Mouse (Mus musculus): ENCODE measurements around the gene Cpsf4. TPM values are rescaled to one million over a fixed set of nuclear protein-coding genes. Genes with fewer than 3 reads are reported as not detected.
"Not testable (repeated sequence)": the region's sequence is repeated elsewhere in the genome, so short reads cannot be mapped to it uniquely, and the experiment has no call there.

Gene Cpsf4
- total RNA-seq, 2 experiments from 2014 or later = 9.3 to 9.9 TPM

- no peak for DNase-seq
- H3K4me3 ChIP-seq = no peak overlapping the region
Observed at GRCm38 (mm10) chr5:145212216-145212615, 45.2 kb downstream of the Cpsf4 start.

GRCm38 (mm10) chr5:145213505-145213904, 46.5 kb downstream of the Cpsf4 start:
- Histone ChIP-seq H3K4me3 (no peak overlapping the region), H3K27ac (no peak overlapping the region)
- no peak for TF ChIP-seq CTCF (IDR thresholded peaks at IDR 0.05)
- intact Hi-C loops (cut with DNase I) = no loop called here
- DNase-seq = no peak

More at GRCm38 (mm10) chr5:145212216-145212615, 45.2 kb downstream of the Cpsf4 start:
- intact Hi-C loops (cut with DNase I) = no loop called here
- H3K27ac ChIP-seq = no peak overlapping the region
- TF ChIP-seq CTCF (IDR thresholded peaks at IDR 0.05) = no peak

GRCm38 (mm10) chr5:145214679-145215078, 47.7 kb downstream of the Cpsf4 start:
- intact Hi-C loops (cut with DNase I) = no loop called here
- H3K27ac ChIP-seq = no peak overlapping the region
- H3K4me3 ChIP-seq = no peak overlapping the region
- peak; percentile 56 for TF ChIP-seq CTCF (IDR thresholded peaks at IDR 0.05)
- DNase-seq = no peak

- intact Hi-C loops (cut with DNase I) = no loop called here
- DNase-seq = no peak
- H3K4me3 ChIP-seq = no peak overlapping the region
- no peak overlapping the region for H3K27ac ChIP-seq
- no peak for TF ChIP-seq CTCF (IDR thresholded peaks at IDR 0.05)
Observed at GRCm38 (mm10) chr5:145217746-145218145, 50.7 kb downstream of the Cpsf4 start.

GRCm38 (mm10) chr5:145218206-145218605, 51.2 kb downstream of the Cpsf4 start:
- Histone ChIP-seq H3K27ac (no peak overlapping the region), H3K4me3 (no peak overlapping the region)
- DNase-seq = no peak
- intact Hi-C loops (cut with DNase I) = no loop called here
- no peak for TF ChIP-seq CTCF (IDR thresholded peaks at IDR 0.05)

GRCm38 (mm10) chr5:145218671-145219070, 51.7 kb downstream of the Cpsf4 start:
- no peak overlapping the region for H3K27ac ChIP-seq
- DNase-seq = no peak
- intact Hi-C loops (cut with DNase I) = no loop called here
- no peak for TF ChIP-seq CTCF (IDR thresholded peaks at IDR 0.05)
- H3K4me3 ChIP-seq = no peak overlapping the region

- intact Hi-C loops (cut with DNase I) = no loop called here
- no peak for TF ChIP-seq CTCF (IDR thresholded peaks at IDR 0.05)
- Histone ChIP-seq H3K4me3 (no peak overlapping the region), H3K27ac (no peak overlapping the region)
- no peak for DNase-seq
Observed at GRCm38 (mm10) chr5:145219981-145220380, 53.0 kb downstream of the Cpsf4 start.

GRCm38 (mm10) chr5:145222840-145223239, 55.8 kb downstream of the Cpsf4 start:
- no peak for DNase-seq
- intact Hi-C loops (cut with DNase I) = no loop called here
- H3K4me3 ChIP-seq = no peak overlapping the region
- no peak for TF ChIP-seq CTCF (IDR thresholded peaks at IDR 0.05)
- no peak overlapping the region for H3K27ac ChIP-seq

- no peak for TF ChIP-seq CTCF (IDR thresholded peaks at IDR 0.05)
- Histone ChIP-seq H3K4me3 (no peak overlapping the region), H3K27ac (no peak overlapping the region)
- intact Hi-C loops (cut with DNase I) = no loop called here
- no peak for DNase-seq
Observed at GRCm38 (mm10) chr5:145223395-145223794, 56.4 kb downstream of the Cpsf4 start.

GRCm38 (mm10) chr5:145226453-145226852, 59.4 kb downstream of the Cpsf4 start:
- no peak overlapping the region for H3K4me3 ChIP-seq
- no peak overlapping the region for H3K27ac ChIP-seq
- intact Hi-C loops (cut with DNase I) = no loop called here
- no peak for TF ChIP-seq CTCF (IDR thresholded peaks at IDR 0.05)
- DNase-seq = no peak

- H3K27ac ChIP-seq; H3K4me3 ChIP-seq; intact Hi-C loops (cut with DNase I); DNase-seq: not testable (repeated sequence)
Observed at GRCm38 (mm10) chr5:145229283-145229682, 62.3 kb downstream of the Cpsf4 start.

- peak overlapping the region; percentile 93 for H3K4me3 ChIP-seq
- no peak for TF ChIP-seq CTCF (IDR thresholded peaks at IDR 0.05)
- no peak for DNase-seq
- peak overlapping the region; percentile 98 for H3K27ac ChIP-seq
- intact Hi-C loops (cut with DNase I) = loop anchor here (1.0 to 10.0 kb wide), 4 partner anchors 26 to 146 kb away; partner anchors contain the start of genes Arpc1a, Bud31, Kpna7 and Pdap1
Observed at GRCm38 (mm10) chr5:145230641-145231040, 63.6 kb downstream of the Cpsf4 start.

- H3K27ac ChIP-seq = peak within 1 kb of the TSS; percentile 98
- no peak for TF ChIP-seq CTCF (IDR thresholded peaks at IDR 0.05)
- peak; percentile 98 for DNase-seq
- H3K4me3 ChIP-seq = peak within 1 kb of the TSS; percentile 93
- intact Hi-C loops (cut with DNase I) = loop anchor here (1.0 to 10.0 kb wide), 4 partner anchors 27 to 147 kb away; partner anchors contain the start of genes Arpc1a, Bud31, Kpna7 and Pdap1
Observed at GRCm38 (mm10) chr5:145231367-145231871, 64.4 kb downstream of the Cpsf4 start, which contains the start of gene Zfp655. Gene Zfp655, plus strand, starts transcription at chr5:145231715.

Other genes with a start within 250 kb of the Cpsf4 start
- gene Smurf1, start 201.4 kb upstream of the Cpsf4 start, total RNA-seq (2021) = 10 to 100 TPM in 1 of 2 experiments, 1 to 10 TPM in 1; 9.3 to 16.8 TPM
- not detected for gene Gm4871, start 134.5 kb upstream of the Cpsf4 start, total RNA-seq (2021)
- not detected for gene 1700018F24Rik, start 124.2 kb upstream of the Cpsf4 start, total RNA-seq (2021)
- 10 to 100 TPM; 23.8 to 30.3 TPM for gene Arpc1a, start 83.4 kb upstream of the Cpsf4 start, total RNA-seq (2021)
- gene Kpna7, start 83.2 kb upstream of the Cpsf4 start, total RNA-seq (2021) = not detected
- 10 to 100 TPM; 20.1 to 29.9 TPM for gene Arpc1b, start 53.0 kb upstream of the Cpsf4 start, total RNA-seq (2021)
- gene Pdap1, start 27.0 kb upstream of the Cpsf4 start, total RNA-seq (2021) = 10 to 100 TPM; 47.9 to 56.9 TPM
- 10 to 100 TPM; 49.1 to 57.4 TPM for gene Bud31, start 26.9 kb upstream of the Cpsf4 start, total RNA-seq (2021)
- gene Ptcd1, start 105 bp upstream of the Cpsf4 start, total RNA-seq (2021) = 10 to 100 TPM; 11.5 to 12.8 TPM
- 100 to 1,000 TPM; 622 to 768 TPM for gene Atp5j2, start 24.8 kb downstream of the Cpsf4 start, total RNA-seq (2021)
- gene Zkscan14, start 34.7 kb downstream of the Cpsf4 start, total RNA-seq (2021) = 10 to 100 TPM in 1 of 2 experiments, 1 to 10 TPM in 1; 9.3 to 11.6 TPM
- gene Zkscan5, start 37.3 kb downstream of the Cpsf4 start, total RNA-seq (2021) = 1 to 10 TPM; 8.6 to 9.3 TPM
- 10 to 100 TPM; 14.3 to 15.2 TPM for gene Zfp655, start 64.5 kb downstream of the Cpsf4 start, total RNA-seq (2021)
- gene Zscan25, start 113.3 kb downstream of the Cpsf4 start, total RNA-seq (2021) = 1 to 10 TPM; 8.8 to 9.4 TPM
- gene Cyp3a57, start 178.1 kb downstream of the Cpsf4 start, total RNA-seq (2021) = not detected

Data from gastrocnemius, adult 2 months (tissue).